Mouse (Mus musculus) adrenal gland, postnatal 36 days (tissue): ENCODE results near the gene Zfp937. TPM values are rescaled to one million over a fixed set of nuclear protein-coding genes. Genes with fewer than 3 reads are reported as not detected.
A peak's percentile ranks its signal among the peaks of the same experiment; 100 is the strongest.
"Not testable (repeated sequence)": the region's sequence is repeated elsewhere in the genome, so short reads cannot be mapped to it uniquely, and the experiment has no call there.

ENCODE experiments used
- DNase-seq, 2 experiments: peaks; one replicate each; pipeline ENCODE4 v3.0.0; 2021; ENCODE audit warnings: mixed read lengths in 1 of 2
- long read RNA-seq, 2 experiments: library from polyadenylated mRNA; stranded (forward); transcript quantifications; one replicate each; pipeline ENCODE4 v2.0.0; 2021; ENCODE audit warnings: borderline sequencing depth in 2 of 2
- total RNA-seq, 2 experiments: library from RNA; stranded (reverse); gene quantifications; 2 replicates each; pipeline ENCODE4 v1.2.3; 2021

The Zfp937 gene
- 1 to 10 TPM; 6.3 to 7.0 TPM for total RNA-seq
- long read RNA-seq, experiment 1, partial matches to known transcripts, result 0 of 2 reads
- long read RNA-seq, experiment 1, other reads (novel, unspliced or antisense), result 2 of 2 reads
- long read RNA-seq, experiment 2, result 0 reads

- DNase-seq, result peak; percentile 80 to 82
Measured at GRCm38 (mm10) chr2:150217600-150218362, at the start of gene Zfp937. Zfp937 (plus strand) TSS chr2:150218073.

- no peak for DNase-seq
Measured at GRCm38 (mm10) chr2:150173833-150174232, 44.0 kb upstream of the Zfp937 start.

- DNase-seq, result not testable (repeated sequence)
Measured at GRCm38 (mm10) chr2:150179579-150179978, 38.3 kb upstream of the Zfp937 start, which contains the start of gene Gm10770. Gm10770 (minus strand) TSS chr2:150179679.

GRCm38 (mm10) chr2:150181046-150181445 is 36.8 kb upstream of the Zfp937 start:
- DNase-seq, result not testable (repeated sequence)

- DNase-seq, result not testable (repeated sequence)
Measured at GRCm38 (mm10) chr2:150181570-150181999, 36.3 kb upstream of the Zfp937 start, which contains the start of gene Gm14139. Gm14139 (plus strand) TSS chr2:150181755.

GRCm38 (mm10) chr2:150218363-150218725 is 471 bp downstream of the Zfp937 start:
- DNase-seq, result peak in 1 of 2 experiments; percentile 2

GRCm38 (mm10) chr2:150223263-150223662 is 5.4 kb downstream of the Zfp937 start:
- not testable (repeated sequence) for DNase-seq

GRCm38 (mm10) chr2:150243211-150243610 is 25.3 kb downstream of the Zfp937 start:
- no peak for DNase-seq

GRCm38 (mm10) chr2:150255491-150255890 is 37.6 kb downstream of the Zfp937 start, which contains the start of gene Gm21994:
Gm21994 (minus strand) TSS chr2:150255591.
- DNase-seq, result not testable (repeated sequence)

- DNase-seq, result peak in 1 of 2 experiments; percentile 4
Measured at GRCm38 (mm10) chr2:150256861-150257260, 39.0 kb downstream of the Zfp937 start.

- not testable (repeated sequence) for DNase-seq
Measured at GRCm38 (mm10) chr2:150257291-150257690, 39.4 kb downstream of the Zfp937 start, which contains the start of gene Gm14124. Gm14124 (plus strand) TSS chr2:150257517.

Other genes with a start within 250 kb of the Zfp937 start
- 1 to 10 TPM; 6.6 to 7.1 TPM for gene Zfp120, start 81.4 kb upstream of the Zfp937 start, total RNA-seq
- not detected for gene Gm10770, start 38.4 kb upstream of the Zfp937 start, total RNA-seq
- gene Gm14139, start 36.3 kb upstream of the Zfp937 start, total RNA-seq, result under 1 TPM; 0.53 to 0.95 TPM
- gene Gm21994, start 37.5 kb downstream of the Zfp937 start, total RNA-seq, result 1 to 10 TPM; 5.7 to 6.8 TPM
- gene Gm14124, start 39.4 kb downstream of the Zfp937 start, total RNA-seq, result under 1 TPM; 0.30 to 0.40 TPM
- 1 to 10 TPM; 3.2 to 3.8 TPM for gene Gm10130, start 105.6 kb downstream of the Zfp937 start, total RNA-seq
- gene 3300002I08Rik, start 144.7 kb downstream of the Zfp937 start, total RNA-seq, result 1 to 10 TPM; 4.4 to 5.7 TPM
- gene Zfp442, start 233.4 kb downstream of the Zfp937 start, total RNA-seq, result 1 to 10 TPM; 4.9 to 6.5 TPM